Mouse (Mus musculus) ES-E14 (cell line): ENCODE data around the gene Smarca2. TPM values are rescaled to one million over a fixed set of nuclear protein-coding genes. Genes with fewer than 3 reads are reported as not detected.

Source experiments
- DNase-seq: peaks from one replicate; pipeline ENCODE4 v3.0.0-alpha.2; 2013; ENCODE audit warnings: low read depth, low spot score
- H3K27ac ChIP-seq: 2 replicates; pipeline ENCODE4 v1.5.1; 2012; ENCODE audit warnings: low read depth, mild to moderate bottlenecking, low read length, moderate library complexity, mixed read lengths; ENCODE audit not compliant: poor library complexity, insufficient read depth, severe bottlenecking
- H3K36me3 ChIP-seq: 2 replicates; pipeline ENCODE4 v1.6.1; 2012; ENCODE audit warnings: mild to moderate bottlenecking, low read length, moderate library complexity, mixed read lengths; ENCODE audit not compliant: control insufficient read depth, poor library complexity, insufficient read depth, severe bottlenecking
- H3K4me1 ChIP-seq, 2 experiments: fragments of 150-350 bp in 1 of 2; sonication (generic) in 1 of 2; 2 replicates each; pipeline ENCODE4 v1.6.1; 2012; ENCODE audit warnings: low read length in 2 of 2, mild to moderate bottlenecking in 1 of 2, mixed read lengths in 1 of 2; ENCODE audit not compliant: control insufficient read depth in 2 of 2, insufficient read depth in 2 of 2, poor library complexity in 1 of 2
- H3K4me3 ChIP-seq, 2 experiments: fragments of 150-350 bp in 1 of 2; sonication (generic) in 1 of 2; 2 replicates each; pipeline ENCODE4 v1.5.1; 2012; ENCODE audit warnings: low read length in 2 of 2, low read depth in 1 of 2, mild to moderate bottlenecking in 1 of 2, mixed read lengths in 1 of 2; ENCODE audit not compliant: insufficient read depth in 1 of 2, poor library complexity in 1 of 2, severe bottlenecking in 1 of 2
- H3K9ac ChIP-seq: 2 replicates; pipeline ENCODE4 v1.6.1; 2012; ENCODE audit warnings: low read depth, mild to moderate bottlenecking, low read length, mixed read lengths; ENCODE audit not compliant: poor library complexity, insufficient read depth, severe bottlenecking
- H3K9me3 ChIP-seq: fragments of 150-350 bp; sonication (generic); 2 replicates; pipeline ENCODE4 v1.6.1; 2012; ENCODE audit warnings: low read depth, mild to moderate bottlenecking, low read length; ENCODE audit not compliant: control insufficient read depth, insufficient read depth
- CHD2 ChIP-seq: IDR thresholded peaks from 2 replicates; pipeline ENCODE4 v1.6.1; 2014; ENCODE audit warnings: mild to moderate bottlenecking, low read depth, low read length, inconsistent platforms
- HCFC1 ChIP-seq: IDR thresholded peaks from 2 replicates; pipeline ENCODE4 v1.6.1; 2012; ENCODE audit warnings: low read length, inconsistent platforms, borderline replicate concordance; ENCODE audit not compliant: insufficient read depth
- MAFK ChIP-seq: IDR thresholded peaks from 2 replicates; pipeline ENCODE4 v1.6.1; 2014; ENCODE audit warnings: mild to moderate bottlenecking, low read depth, low read length, inconsistent platforms; ENCODE audit not compliant: insufficient read depth
- ZC3H11A ChIP-seq: IDR thresholded peaks from 2 replicates; pipeline ENCODE4 v1.6.1; 2012; ENCODE audit warnings: low read depth, mild to moderate bottlenecking, inconsistent platforms, low read length, borderline replicate concordance
- ZNF384 ChIP-seq: IDR thresholded peaks from 2 replicates; pipeline ENCODE4 v1.6.1; 2012; ENCODE audit warnings: low read depth, low read length, inconsistent platforms
- in situ Hi-C, 2 experiments: fragments of 600-800 bp; cut with MboI; formaldehyde crosslinking; loops; one replicate each; pipeline ENCODE4 v1.15.1; 2025; ENCODE audit warnings: low sequenced_read_pairs in 2 of 2, inconsistent platforms in 1 of 2; ENCODE audit not compliant: unreplicated experiment in 2 of 2
- total RNA-seq: library from RNA; depleted of rRNA; stranded (reverse); fragments of 300-350 nt; gene quantifications from 2 replicates; pipeline ENCODE4 v1.2.3, GENCODE M21; 2012

Gene Smarca2
- total RNA-seq, 1 experiment = 3.7 TPM

DNA sequence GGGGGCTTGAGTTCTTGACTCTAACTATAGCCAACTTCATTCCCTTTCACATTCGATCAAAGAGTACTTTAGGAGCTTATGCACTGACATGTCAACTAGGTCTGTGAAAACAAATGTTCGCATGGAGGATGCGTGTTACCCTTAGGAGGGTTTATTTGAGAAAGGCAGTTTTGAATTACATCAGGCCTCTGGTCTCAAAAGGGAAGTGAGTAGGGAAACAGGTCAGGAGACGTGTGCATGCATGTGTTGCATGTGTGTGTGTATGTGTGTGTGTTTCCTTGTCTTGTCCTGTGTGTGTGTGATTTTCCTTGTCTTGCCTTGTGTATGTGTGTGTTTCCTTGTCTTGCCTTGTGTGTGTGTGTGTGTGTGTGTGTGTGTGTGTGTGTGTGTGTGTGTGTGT, 39.1 kb downstream of the Smarca2 start:
- Histone ChIP-seq H3K4me1 (no peaks in the 10 kb centered on the region), H3K36me3 (no peaks in the 10 kb centered on the region), H3K9me3 (no peaks in the 10 kb centered on the region), H3K4me3 (no peak overlapping the region), H3K27ac (no peak overlapping the region), H3K9ac (no peak overlapping the region)
- in situ Hi-C loops = no loop called here
- DNase-seq = no peak
- TF ChIP-seq ZC3H11A = no peak

DNA sequence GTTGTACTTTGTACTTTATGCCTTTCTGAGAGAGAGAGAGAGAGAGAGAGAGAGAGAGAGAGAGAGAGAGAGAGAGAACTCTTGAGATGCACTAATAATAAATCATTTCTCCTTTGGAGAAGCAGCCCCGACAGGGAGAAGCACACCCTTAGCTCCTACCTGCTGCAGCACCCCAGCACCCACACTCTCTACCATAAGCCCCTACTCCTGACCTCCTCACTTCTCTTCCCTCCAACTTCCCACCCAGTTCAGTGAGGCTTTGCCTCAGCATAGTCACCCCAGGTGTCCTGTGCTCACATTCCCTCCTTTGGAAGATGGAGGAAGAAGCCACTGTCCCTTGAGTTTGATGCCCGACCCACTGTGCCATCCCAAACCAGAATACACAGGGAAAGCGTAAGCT, 40.2 kb downstream of the Smarca2 start:
- TF ChIP-seq HCFC1 (no peak), ZNF384 (no peak), MAFK (no peak), CHD2 (no peak), ZC3H11A (no peak)
- Histone ChIP-seq H3K36me3 (no peaks in the 10 kb centered on the region), H3K9ac (no peak overlapping the region), H3K4me3 (no peak overlapping the region), H3K27ac (no peak overlapping the region), H3K9me3 (no peaks in the 10 kb centered on the region), H3K4me1 (no peaks in the 10 kb centered on the region)
- no peak for DNase-seq
- in situ Hi-C loops = no loop called here

DNA sequence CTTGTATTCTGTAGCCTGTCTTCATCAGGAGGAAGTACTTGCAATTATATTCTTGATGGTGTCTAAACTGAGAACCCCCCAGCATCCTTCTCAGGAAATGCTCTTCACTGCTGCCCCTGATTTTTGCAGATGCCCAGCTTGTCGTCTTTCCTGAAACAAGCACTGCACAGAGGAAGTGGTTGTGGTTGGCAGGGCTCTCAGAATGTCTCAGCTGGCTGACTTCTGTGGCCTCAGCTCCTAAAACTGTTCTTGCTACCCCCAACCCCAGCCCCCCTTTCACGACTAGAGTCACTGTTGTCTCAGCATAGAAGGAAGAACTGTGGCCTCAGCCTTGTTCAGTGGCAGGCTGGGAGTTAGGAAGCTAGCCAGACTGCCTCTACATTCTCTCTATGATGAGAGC, 41.3 kb downstream of the Smarca2 start:
- no peak overlapping the region for H3K27ac ChIP-seq
- TF ChIP-seq MAFK (no peak), ZNF384 (no peak), CHD2 (no peak), HCFC1 (no peak), ZC3H11A (no peak)
- H3K4me1 ChIP-seq = no peaks in the 10 kb centered on the region
- H3K9ac ChIP-seq = no peak overlapping the region
- no peak for DNase-seq
- no peaks in the 10 kb centered on the region for H3K36me3 ChIP-seq
- no peak overlapping the region for H3K4me3 ChIP-seq
- H3K9me3 ChIP-seq = no peaks in the 10 kb centered on the region
- in situ Hi-C loops = no loop called here

DNA sequence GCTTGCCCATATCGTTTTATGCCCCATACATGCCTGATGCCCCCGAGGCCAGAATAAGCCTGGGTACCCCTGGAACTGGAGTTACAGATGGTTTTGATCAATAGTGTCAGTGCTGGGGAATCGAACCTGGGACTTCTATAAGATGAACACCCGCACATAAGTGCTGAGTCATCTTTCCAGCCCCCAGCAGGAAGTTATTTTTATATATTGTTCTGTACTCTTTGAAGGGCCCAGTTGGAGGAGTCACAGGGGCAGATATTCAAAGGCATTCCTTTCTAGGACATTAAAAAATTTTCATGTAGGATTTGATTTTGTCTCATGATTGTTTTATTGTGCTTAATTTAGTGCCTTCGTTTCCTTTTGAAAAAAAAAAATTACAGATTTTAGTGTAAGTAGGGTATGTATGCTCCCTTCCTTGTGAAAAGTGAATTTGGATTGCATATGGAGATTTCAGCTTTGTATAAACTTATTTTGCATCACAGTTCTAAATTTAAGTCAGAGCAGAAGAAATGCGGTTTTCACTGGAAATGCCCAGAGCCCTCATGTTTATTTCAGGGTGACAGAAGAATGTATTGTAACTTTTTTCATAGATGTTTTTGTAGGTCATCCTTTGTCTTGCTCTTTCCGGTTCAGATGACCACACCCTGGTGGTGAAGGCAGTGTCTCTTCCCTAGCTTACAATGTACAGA, 45.9 kb downstream of the Smarca2 start:
- no peak for DNase-seq
- no peak overlapping the region for H3K4me3 ChIP-seq
- H3K27ac ChIP-seq = no peak overlapping the region
- 0 out of 4 replicates have a peak, but pooled peaks cover 0 to 1% of the 10 kb centered on the region in 2 experiments for H3K4me1 ChIP-seq
- H3K9me3 ChIP-seq = no peaks in the 10 kb centered on the region
- in situ Hi-C loops = no loop called here
- no peak for TF ChIP-seq ZC3H11A
- peak; percentile 55 for TF ChIP-seq MAFK
- no peak for TF ChIP-seq ZNF384
- no peak for TF ChIP-seq HCFC1
- TF ChIP-seq CHD2 = no peak
- no peak overlapping the region for H3K9ac ChIP-seq
- no peaks in the 10 kb centered on the region for H3K36me3 ChIP-seq

DNA sequence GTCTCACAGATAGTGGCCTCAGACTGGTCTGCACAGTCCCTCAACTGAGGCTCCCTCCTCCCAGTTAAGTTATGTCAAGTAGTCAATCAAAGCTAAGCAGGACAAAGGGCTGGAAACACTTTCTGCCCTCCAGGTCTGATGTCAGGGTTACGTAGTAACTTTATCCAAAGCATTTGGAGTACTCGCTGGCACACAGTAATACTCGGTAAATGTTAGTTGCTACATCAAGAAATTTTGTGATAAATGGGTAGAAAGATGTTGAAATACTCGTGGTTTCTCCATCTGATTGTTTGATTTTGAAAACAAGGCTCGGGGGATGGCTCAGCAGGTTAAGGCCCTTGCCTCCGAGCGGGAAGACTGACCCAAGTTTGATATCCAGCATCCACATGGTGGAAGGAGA, 53.5 kb downstream of the Smarca2 start:
- in situ Hi-C loops = no loop called here
- Histone ChIP-seq H3K9ac (no peak overlapping the region), H3K27ac (no peak overlapping the region), H3K4me3 (no peak overlapping the region), H3K4me1 (no peaks in the 10 kb centered on the region), H3K9me3 (no peaks in the 10 kb centered on the region), H3K36me3 (no peaks in the 10 kb centered on the region)
- TF ChIP-seq ZC3H11A (no peak), HCFC1 (no peak), MAFK (no peak), ZNF384 (no peak), CHD2 (no peak)
- no peak for DNase-seq
